Mouse (Mus musculus) hindbrain, embryonic 13.5 days (tissue): Measurements from ENCODE around the gene Cda. TPM values are rescaled to one million over a fixed set of nuclear protein-coding genes. Genes with fewer than 3 reads are reported as not detected.

Source experiments
- ATAC-seq: fragments of 200-750 bp; cut with Nextera tagmentation; 2 replicates; pipeline ENCODE4 v1.8.0; 2017; ENCODE audit warnings: moderate TSS enrichment; ENCODE audit not compliant: low FRiP score
- H3K27ac ChIP-seq: fragments of 300-500 bp; sonication (generic); 2 replicates; pipeline ENCODE4 v1.5.1; 2015; ENCODE audit warnings: inconsistent platforms, mild to moderate bottlenecking, moderate library complexity
- H3K27me3 ChIP-seq: fragments of 300-500 bp; sonication (generic); 2 replicates; pipeline ENCODE4 v1.6.1; 2015; ENCODE audit warnings: mild to moderate bottlenecking, inconsistent platforms
- H3K36me3 ChIP-seq: fragments of 300-500 bp; sonication (generic); 2 replicates; pipeline ENCODE4 v1.6.1; 2015; ENCODE audit warnings: mild to moderate bottlenecking, inconsistent platforms
- H3K4me1 ChIP-seq: fragments of 300-500 bp; sonication (generic); replicated peaks from 2 replicates; pipeline ENCODE4 v1.6.1; 2015; ENCODE audit warnings: inconsistent platforms
- H3K4me2 ChIP-seq: fragments of 300-500 bp; sonication (generic); 2 replicates; pipeline ENCODE4 v1.6.1; 2015; ENCODE audit warnings: inconsistent platforms, mild to moderate bottlenecking, moderate library complexity
- H3K4me3 ChIP-seq: fragments of 300-500 bp; sonication (generic); 2 replicates; pipeline ENCODE4 v1.5.1; 2015; ENCODE audit warnings: mild to moderate bottlenecking, inconsistent platforms
- H3K9ac ChIP-seq: fragments of 300-500 bp; sonication (generic); 2 replicates; pipeline ENCODE4 v1.6.1; 2015; ENCODE audit warnings: mild to moderate bottlenecking, inconsistent platforms
- H3K9me3 ChIP-seq: fragments of 300-500 bp; sonication (generic); 2 replicates; pipeline ENCODE4 v1.6.1; 2016; ENCODE audit warnings: inconsistent platforms
- WGBS: fragments of 180-500 bp; shearing (Covaris S2); methylation state at CpG from one replicate; pipeline ENCODE4 v1.1.7; 2015; 5-methylcytosine and 5-hydroxymethylcytosine counted together
- polyA plus RNA-seq: library from polyadenylated mRNA; unstranded; fragments of >200 nt; fragmentation: Nextera tagmentation; extraction: Ambion mirVana; gene quantifications from 2 replicates; pipeline ENCODE4 v1.2.1, GENCODE M21; 2015

The Cda gene
- polyA plus RNA-seq, 1 experiment from 2014 or later = 4.0 TPM

DNA sequence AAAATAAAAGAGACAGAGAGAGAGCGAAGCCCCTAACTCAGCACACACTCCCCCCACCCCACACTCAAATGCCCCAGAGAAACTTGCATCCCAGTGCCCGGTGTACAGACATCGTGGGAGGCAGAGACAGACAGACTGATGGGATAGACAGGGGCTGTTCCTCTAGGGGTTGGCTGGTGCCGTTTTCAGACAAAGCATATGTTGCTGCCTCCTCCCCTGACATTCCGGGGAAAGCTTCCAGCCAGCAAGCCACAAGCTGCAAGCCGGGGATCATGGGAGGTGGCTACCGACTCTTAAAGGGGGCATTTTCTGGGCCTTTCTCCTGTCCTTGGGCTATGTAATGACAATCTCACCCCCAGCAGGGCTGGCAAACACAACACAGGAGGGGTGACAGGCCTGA is 25.9 kb upstream of the Cda start:
- no peak overlapping the region for H3K4me3 ChIP-seq
- no peak overlapping the region for H3K27ac ChIP-seq
- 65% methylated on average over 7 of the region's 7 CpGs for WGBS
- peaks cover 25% of the 10 kb centered on the region for H3K4me1 ChIP-seq
- no peak overlapping the region for H3K9ac ChIP-seq
- ATAC-seq = no peak
- no peaks in the 10 kb centered on the region for H3K9me3 ChIP-seq
- peaks cover 78% of the 10 kb centered on the region for H3K27me3 ChIP-seq
- H3K36me3 ChIP-seq = no peaks in the 10 kb centered on the region
- peak overlapping the region; percentile 74; the same call in 1 of the 2 replicates for H3K4me2 ChIP-seq

- H3K9ac ChIP-seq = no peak overlapping the region
- no peak overlapping the region for H3K27ac ChIP-seq
- H3K36me3 ChIP-seq = no peaks in the 10 kb centered on the region
- whole genome bisulfite sequencing = 66% methylated on average over 4 of the region's 4 CpGs
- no peak for ATAC-seq
- H3K4me2 ChIP-seq = no peak overlapping the region
- no peak overlapping the region for H3K4me3 ChIP-seq
- H3K9me3 ChIP-seq = no peaks in the 10 kb centered on the region
- H3K4me1 ChIP-seq = peaks cover 17% of the 10 kb centered on the region
- H3K27me3 ChIP-seq = 0 out of 2 replicates have a peak, but pooled peaks cover 7% of the 10 kb centered on the region
Measured at GRCm38 (mm10) chr4:138383789-138384188, 16.0 kb upstream of the Cda start.

GRCm38 (mm10) chr4:138382462-138382861 is 14.7 kb upstream of the Cda start:
- 72% methylated on average over 6 of the region's 6 CpGs for whole genome bisulfite sequencing
- no peak for ATAC-seq
- Histone ChIP-seq H3K27ac (no peak overlapping the region), H3K27me3 (0 out of 2 replicates have a peak, but pooled peaks cover 7% of the 10 kb centered on the region), H3K36me3 (no peaks in the 10 kb centered on the region), H3K9ac (no peak overlapping the region), H3K4me1 (peaks cover 17% of the 10 kb centered on the region), H3K4me3 (no peak overlapping the region), H3K4me2 (no peak overlapping the region), H3K9me3 (no peaks in the 10 kb centered on the region)

GRCm38 (mm10) chr4:138380132-138380689 is 12.4 kb upstream of the Cda start:
- Histone ChIP-seq H3K4me2 (no peak overlapping the region), H3K4me3 (no peak overlapping the region), H3K9me3 (no peaks in the 10 kb centered on the region), H3K4me1 (peaks cover 17% of the 10 kb centered on the region), H3K27me3 (0 out of 2 replicates have a peak, but pooled peaks cover 7% of the 10 kb centered on the region), H3K36me3 (no peaks in the 10 kb centered on the region), H3K27ac (peak overlapping the region; percentile 49), H3K9ac (no peak overlapping the region)
- 28% methylated on average over 10 of the region's 10 CpGs for WGBS
- 0 out of 2 replicates have a peak, but pooled peaks have one; percentile 24 for ATAC-seq

GRCm38 (mm10) chr4:138379091-138379840 is 11.5 kb upstream of the Cda start:
- H3K36me3 ChIP-seq = no peaks in the 10 kb centered on the region
- ATAC-seq = no peak
- WGBS = 40% methylated on average over 14 of the region's 14 CpGs
- H3K27ac ChIP-seq = peak overlapping the region; percentile 49
- no peak overlapping the region for H3K4me3 ChIP-seq
- 0 out of 2 replicates have a peak, but pooled peaks cover 7% of the 10 kb centered on the region for H3K27me3 ChIP-seq
- H3K4me2 ChIP-seq = no peak overlapping the region
- peaks cover 17% of the 10 kb centered on the region for H3K4me1 ChIP-seq
- H3K9ac ChIP-seq = no peak overlapping the region
- no peaks in the 10 kb centered on the region for H3K9me3 ChIP-seq

- no peak overlapping the region for H3K27ac ChIP-seq
- no peaks in the 10 kb centered on the region for H3K36me3 ChIP-seq
- 51% methylated on average over 6 of the region's 6 CpGs for WGBS
- H3K9ac ChIP-seq = no peak overlapping the region
- no peak overlapping the region for H3K4me3 ChIP-seq
- no peak for ATAC-seq
- H3K4me1 ChIP-seq = peaks cover 17% of the 10 kb centered on the region
- 0 out of 2 replicates have a peak, but pooled peaks cover 7% of the 10 kb centered on the region for H3K27me3 ChIP-seq
- H3K9me3 ChIP-seq = no peaks in the 10 kb centered on the region
- H3K4me2 ChIP-seq = no peak overlapping the region
Measured at GRCm38 (mm10) chr4:138377526-138377925, 9.7 kb upstream of the Cda start.

GRCm38 (mm10) chr4:138375117-138375516 is 7.3 kb upstream of the Cda start:
- 90% methylated on average over 3 of the region's 3 CpGs for WGBS
- H3K27me3 ChIP-seq = no peaks in the 10 kb centered on the region
- H3K4me2 ChIP-seq = no peak overlapping the region
- H3K36me3 ChIP-seq = no peaks in the 10 kb centered on the region
- H3K4me3 ChIP-seq = no peak overlapping the region
- no peaks in the 10 kb centered on the region for H3K9me3 ChIP-seq
- no peak overlapping the region for H3K9ac ChIP-seq
- H3K4me1 ChIP-seq = peaks cover 13% of the 10 kb centered on the region
- no peak for ATAC-seq
- H3K27ac ChIP-seq = no peak overlapping the region

DNA sequence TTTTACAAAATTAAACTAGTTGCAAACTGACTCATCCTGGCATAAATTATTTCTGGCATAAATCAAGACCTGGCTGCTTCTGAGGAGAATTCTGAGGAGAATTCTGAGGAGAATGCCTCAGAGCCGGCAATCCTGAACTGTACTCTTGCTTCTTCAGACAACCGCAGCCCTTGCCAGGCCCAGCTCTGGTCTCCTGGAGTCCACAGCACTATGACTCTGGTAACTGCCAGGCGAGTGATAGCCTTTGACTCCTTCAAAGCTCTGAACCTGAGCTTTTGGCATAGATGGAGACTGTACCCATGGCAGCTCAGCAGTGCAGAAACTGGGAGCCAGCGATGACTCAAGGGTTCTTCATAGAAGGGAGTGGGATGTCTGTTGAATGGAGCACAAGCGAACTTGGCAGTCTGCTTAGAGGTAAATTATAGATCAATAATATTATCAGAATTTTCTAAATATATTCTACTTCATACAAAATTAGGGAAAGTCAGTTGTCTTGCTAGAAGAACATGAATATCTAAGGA is 3.3 kb upstream of the Cda start:
- no peak overlapping the region for H3K4me3 ChIP-seq
- ATAC-seq = no peak
- 79% methylated on average over 5 of the region's 5 CpGs for WGBS

GRCm38 (mm10) chr4:138368498-138369260 is 887 bp upstream of the Cda start:
- Histone ChIP-seq H3K4me2 (no peak overlapping the region), H3K27me3 (peaks cover 36% of the 10 kb centered on the region), H3K9ac (no peak overlapping the region), H3K4me3 (no peak overlapping the region), H3K9me3 (no peaks in the 10 kb centered on the region), H3K36me3 (no peaks in the 10 kb centered on the region), H3K4me1 (peaks cover 8% of the 10 kb centered on the region), H3K27ac (no peak overlapping the region)
- ATAC-seq = no peak
- WGBS = 87% methylated on average over 12 of the region's 12 CpGs

More for the DNA sequence above, 3.3 kb upstream of the Cda start:
- Histone ChIP-seq H3K27me3 (peaks cover 32% of the 10 kb centered on the region), H3K9me3 (no peaks in the 10 kb centered on the region), H3K27ac (no peak overlapping the region), H3K9ac (no peak overlapping the region), H3K36me3 (no peaks in the 10 kb centered on the region), H3K4me1 (peaks cover 8% of the 10 kb centered on the region), H3K4me2 (no peak overlapping the region)

GRCm38 (mm10) chr4:138366561-138366960 is 1.2 kb downstream of the Cda start:
- Histone ChIP-seq H3K9ac (no peak overlapping the region; the same call in 1 of the 2 replicates), H3K4me1 (peaks cover 14% of the 10 kb centered on the region), H3K27me3 (peaks cover 36% of the 10 kb centered on the region), H3K36me3 (no peaks in the 10 kb centered on the region), H3K4me2 (no peak overlapping the region), H3K27ac (no peak overlapping the region), H3K4me3 (no peak overlapping the region), H3K9me3 (no peaks in the 10 kb centered on the region)
- no peak for ATAC-seq
- WGBS = 83% methylated on average over 2 of the region's 2 CpGs

GRCm38 (mm10) chr4:138363511-138363910 is 4.3 kb downstream of the Cda start:
- Histone ChIP-seq H3K27ac (no peak overlapping the region), H3K4me2 (no peak overlapping the region), H3K9ac (no peak overlapping the region), H3K4me1 (peaks cover 24% of the 10 kb centered on the region), H3K4me3 (no peak overlapping the region), H3K9me3 (no peaks in the 10 kb centered on the region), H3K36me3 (no peaks in the 10 kb centered on the region), H3K27me3 (peaks cover 27% of the 10 kb centered on the region)
- no peak for ATAC-seq
- WGBS = 62% methylated on average over 5 of the region's 5 CpGs

DNA sequence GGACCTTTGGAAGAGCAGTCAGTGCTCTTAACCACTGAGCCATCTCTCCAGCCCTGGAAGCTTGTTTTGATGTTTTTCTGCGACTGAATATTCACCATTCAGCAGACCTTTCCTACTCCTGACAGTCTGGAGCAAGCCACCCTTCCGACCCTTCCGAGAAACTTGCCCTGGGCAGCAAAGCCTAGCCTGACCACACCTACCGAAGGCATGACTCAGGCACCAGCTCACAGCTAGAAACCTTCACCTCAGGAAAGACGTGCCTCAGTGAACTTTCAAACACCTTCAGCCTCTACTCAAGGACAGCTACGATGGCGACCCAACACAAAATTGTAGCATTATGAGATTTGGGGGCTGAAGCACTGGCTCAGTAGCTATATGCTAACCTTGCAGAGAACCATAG is 4.9 kb downstream of the Cda start:
- Histone ChIP-seq H3K27me3 (peaks cover 21% of the 10 kb centered on the region), H3K4me1 (peaks cover 20% of the 10 kb centered on the region), H3K4me3 (no peak overlapping the region), H3K36me3 (no peaks in the 10 kb centered on the region), H3K9ac (no peak overlapping the region), H3K27ac (no peak overlapping the region), H3K4me2 (no peak overlapping the region), H3K9me3 (no peaks in the 10 kb centered on the region)
- ATAC-seq = no peak
- 85% methylated on average over 7 of the region's 7 CpGs for WGBS
